Mouse (Mus musculus) right cerebral cortex, postnatal 14 days (tissue): ENCODE measurements around the gene Gngt2.

ENCODE experiments used
- DNase-seq: peaks from one replicate; pipeline ENCODE4 v3.0.0; 2022

Gene Gngt2

DNA sequence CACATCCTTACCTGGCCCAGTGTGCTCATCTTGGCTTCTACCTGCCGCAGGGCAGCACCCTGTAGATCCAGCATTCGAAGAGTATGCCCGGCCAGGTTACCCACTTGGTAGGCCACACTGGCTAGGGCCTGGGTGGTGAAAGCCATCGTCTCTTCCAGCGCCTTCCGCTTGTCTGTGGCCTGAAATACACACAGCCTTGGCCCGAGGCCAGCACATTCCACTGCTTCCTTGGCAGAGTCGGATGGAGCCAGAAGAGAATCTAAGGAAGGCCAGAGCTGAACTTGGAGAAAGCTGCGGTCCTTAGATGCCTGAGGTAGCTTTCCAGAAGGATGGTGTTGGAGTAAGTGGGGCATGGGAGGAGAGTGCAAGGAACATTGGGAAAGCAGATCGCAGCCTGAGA lies at the start of gene Gngt2:
Gene Gngt2 (plus strand): TSS at position 158 of the 400 bp plus-strand sequence.
- peak; percentile 65 for DNase-seq

DNA sequence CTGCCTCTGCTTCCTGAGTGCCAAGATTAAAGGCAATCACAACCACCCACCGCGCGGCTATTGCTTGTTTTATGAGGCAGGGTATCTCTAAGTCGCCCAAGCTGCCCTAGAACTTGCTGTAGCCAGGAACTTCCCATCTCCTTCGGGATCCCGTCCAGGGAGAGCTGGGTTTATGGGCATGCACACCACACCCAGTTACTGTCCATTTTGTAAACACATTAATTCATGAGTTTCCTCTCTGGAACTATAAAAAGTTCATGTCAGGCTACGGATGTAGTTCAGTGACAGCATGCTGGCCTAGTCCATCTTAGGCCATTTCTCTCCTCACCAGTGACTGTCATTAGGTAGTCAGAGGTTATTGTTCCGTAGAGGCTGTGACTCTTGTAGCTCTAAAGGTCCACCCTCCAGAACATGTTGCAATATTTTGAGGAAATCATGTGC lies 47.5 kb upstream of the Gngt2 start:
- DNase-seq = no peak

DNA sequence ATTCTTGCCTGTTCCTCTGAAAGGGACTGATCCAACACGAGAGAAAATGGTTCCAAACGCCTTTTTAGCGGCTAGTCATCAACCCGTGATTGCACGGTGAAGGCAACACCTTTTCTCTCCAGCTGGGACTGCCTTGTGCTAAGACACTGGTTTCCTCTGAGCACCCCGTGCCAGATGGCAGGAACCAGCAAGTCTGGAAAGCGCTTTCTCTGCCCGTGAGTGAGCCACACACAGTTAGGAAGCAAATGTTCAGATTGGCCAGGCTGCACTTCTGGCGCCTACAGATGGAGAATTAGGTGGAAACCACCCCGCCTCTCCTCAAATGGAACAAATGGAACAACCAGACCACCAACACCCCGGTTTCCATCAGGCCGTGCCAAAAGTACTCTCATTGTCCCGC lies 45.2 kb upstream of the Gngt2 start:
- peak; percentile 40 for DNase-seq

DNA sequence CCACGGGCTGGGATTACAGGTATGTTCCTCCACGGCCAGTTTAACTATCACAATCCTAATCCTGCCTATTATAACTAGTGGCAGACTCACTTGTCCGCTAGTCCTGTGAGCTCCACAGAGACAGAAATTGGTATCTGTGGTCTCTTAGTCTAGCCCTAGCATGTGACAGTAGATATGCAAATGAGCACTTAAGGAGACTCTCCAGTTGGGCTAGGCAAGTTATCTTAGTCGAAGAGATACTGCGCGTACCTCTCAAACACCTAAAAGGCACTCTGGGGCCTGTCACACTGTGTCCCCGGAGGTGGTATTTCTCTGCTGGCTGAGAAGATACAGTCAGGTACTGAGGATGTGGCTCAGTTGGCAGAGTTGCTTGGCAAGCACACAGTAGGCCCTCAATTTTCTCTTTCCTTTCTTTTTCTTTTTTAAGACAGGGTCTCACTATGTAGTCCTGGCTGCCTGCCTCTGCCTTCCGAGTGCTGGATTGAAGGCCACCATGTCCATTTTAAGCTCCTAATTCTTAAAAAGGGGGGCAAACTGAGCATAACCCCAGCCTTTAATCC lies 44.0 kb upstream of the Gngt2 start:
- no peak for DNase-seq

DNA sequence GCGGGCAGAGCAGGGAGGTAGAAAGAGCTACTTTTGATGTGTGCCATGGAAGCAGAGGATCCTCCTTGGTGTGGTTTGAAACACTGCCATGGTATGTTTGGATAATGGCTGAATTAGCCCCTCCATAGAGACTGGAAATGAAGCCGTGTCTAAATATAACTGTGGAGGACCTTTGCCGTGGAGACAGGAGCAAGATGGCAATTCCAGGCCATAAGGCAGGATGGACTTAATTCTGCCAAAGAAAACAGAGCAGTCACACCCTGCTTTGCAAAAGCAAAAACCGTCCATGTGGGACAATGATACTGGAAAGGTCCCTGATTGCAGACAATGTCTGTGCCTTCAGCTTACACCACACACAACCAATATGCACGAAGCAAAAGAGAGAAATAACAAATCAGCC lies 42.8 kb upstream of the Gngt2 start:
- DNase-seq = no peak

DNA sequence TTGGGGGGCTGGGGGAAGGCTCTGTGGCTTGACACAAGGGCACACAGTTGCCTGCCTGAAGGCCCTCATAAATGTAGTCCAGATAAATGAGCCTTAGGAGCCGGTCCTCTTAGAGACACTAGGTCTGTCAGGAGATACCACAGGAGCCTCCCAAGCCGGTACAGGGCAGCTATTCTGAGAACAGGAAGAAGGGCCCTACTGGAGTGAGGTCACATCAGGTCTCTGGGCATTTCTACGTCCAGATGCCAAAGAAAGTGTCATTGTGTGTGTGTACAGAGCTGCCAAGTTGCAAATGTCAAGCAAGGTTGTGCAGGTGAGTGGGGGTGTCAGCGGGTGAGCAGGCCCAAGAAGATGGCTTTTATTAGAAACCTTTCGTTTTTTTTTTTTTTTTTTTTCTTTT lies 41.4 kb upstream of the Gngt2 start:
- DNase-seq = no peak

DNA sequence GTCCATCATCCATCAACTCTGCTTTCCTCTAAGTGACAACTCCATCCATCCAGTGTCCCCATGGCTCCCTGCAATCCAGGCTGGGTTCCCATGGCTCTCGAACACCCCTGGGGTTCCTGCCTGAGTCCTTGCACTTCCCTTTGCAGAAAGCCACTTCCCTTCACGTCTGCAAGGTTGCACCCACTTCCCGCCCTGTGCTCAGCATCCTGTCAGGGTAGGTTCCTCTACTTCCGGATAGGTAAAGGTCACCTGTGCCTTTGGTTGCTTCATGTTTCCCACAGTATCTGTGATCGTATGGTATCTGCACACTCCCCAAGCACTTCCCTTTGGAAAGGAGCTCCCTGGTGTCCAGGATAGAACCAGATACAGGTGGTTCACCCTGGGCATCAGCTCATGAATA lies 32.0 kb upstream of the Gngt2 start:
- no peak for DNase-seq

DNA sequence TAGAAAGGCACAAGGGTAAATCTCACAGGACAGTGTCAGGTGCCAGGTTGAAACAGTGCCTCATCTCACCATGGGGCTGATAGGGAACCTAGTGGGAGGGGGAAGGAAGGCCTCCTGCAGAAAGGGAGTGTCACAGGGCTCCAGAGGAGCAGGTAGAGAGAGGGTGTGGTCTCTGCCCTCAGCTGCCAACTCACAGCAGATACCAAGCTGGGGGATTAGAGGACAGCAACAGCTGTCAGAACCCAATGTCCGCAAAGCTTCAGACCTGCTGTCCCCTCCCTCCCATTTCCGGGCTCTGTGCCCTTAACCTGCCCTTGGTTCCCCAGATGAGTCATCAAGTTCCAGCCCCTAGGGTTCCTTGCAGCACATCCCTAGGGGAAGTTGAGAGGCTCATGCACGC lies 31.5 kb upstream of the Gngt2 start:
- DNase-seq = no peak

DNA sequence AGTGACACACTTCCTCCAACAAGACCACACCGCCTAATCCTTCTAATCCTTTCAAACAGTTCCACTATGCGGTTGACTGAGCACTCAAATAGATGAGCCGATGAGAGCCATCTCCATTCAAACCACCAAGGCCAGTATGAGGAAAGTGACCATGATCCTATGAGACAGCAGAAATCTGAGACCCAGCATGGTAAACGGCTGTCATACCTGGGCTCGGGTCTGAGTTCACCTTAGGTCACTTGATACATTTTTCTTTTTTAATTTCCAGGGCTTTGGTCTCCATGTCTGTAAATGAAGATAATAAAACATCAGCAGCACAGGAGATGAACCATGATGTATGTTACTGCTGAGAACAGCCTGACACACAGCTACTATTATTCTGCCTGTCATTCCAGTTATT lies 29.1 kb upstream of the Gngt2 start:
- no peak for DNase-seq

DNA sequence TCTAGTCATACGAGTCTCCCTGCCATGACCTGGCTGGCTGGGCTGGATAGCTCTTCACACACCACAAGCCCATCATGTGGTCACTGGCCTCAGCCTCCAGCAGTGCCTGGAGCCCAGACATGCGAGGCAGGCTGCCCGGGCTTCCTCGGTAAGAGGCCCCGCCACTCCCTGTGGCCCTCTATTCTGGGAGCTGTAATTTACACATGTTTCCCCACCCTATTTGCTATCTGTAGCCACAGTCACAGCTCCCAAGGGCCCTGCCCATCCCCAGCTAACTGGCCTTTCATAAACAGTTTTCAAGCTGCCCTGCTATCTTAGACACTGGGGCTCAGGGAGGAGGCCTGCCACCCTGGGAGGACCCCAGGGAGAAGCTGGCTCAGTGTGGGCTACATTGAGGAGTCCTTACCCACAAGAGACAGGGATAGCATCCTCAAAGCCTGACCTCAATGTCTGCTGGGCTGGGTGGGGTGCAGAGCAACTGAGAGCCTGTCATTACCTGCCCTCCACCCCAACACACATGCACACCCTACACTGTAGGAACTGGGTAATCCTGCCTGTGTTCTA lies 28.5 kb upstream of the Gngt2 start:
- DNase-seq = no peak

DNA sequence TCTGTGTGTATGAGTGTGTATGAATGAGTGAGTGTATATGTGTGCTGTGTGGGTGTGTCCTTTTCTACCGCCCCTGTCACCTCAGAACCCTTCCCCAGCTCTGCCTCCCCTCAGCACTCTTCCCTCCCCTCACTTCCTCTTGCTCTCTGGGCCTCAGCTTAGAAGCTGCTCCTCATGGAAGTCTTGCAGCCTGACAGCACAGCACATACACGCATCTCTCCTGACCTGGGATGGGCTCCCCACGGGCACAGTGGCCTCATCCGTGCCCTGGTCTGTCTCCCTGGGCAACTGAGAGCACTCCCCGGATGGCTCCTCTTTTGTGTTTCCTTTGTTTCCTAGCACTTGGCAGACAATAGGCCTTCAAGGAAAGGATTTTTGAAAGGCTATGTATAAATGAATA lies 27.4 kb upstream of the Gngt2 start:
- DNase-seq = no peak

DNA sequence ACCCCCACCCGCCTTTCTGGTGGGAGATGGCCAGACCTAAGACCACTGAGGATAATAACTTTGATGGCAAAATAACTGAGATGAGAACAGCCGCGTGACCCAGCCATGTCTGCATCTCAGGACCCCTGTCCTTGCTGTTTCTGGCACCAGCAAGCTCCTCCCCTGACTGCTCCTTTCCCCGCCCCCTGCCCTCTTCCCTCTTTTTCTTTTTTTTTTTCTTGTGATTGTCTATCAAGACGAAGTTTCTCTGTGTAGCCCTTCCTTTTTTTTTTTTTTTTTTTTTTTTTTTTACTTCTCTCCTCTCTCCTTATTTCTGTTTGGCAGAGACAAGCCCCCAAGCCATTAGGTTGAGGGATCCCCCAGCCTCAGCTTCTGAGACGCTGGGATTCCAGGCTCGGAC lies 26.2 kb upstream of the Gngt2 start:
- DNase-seq = no peak

DNA sequence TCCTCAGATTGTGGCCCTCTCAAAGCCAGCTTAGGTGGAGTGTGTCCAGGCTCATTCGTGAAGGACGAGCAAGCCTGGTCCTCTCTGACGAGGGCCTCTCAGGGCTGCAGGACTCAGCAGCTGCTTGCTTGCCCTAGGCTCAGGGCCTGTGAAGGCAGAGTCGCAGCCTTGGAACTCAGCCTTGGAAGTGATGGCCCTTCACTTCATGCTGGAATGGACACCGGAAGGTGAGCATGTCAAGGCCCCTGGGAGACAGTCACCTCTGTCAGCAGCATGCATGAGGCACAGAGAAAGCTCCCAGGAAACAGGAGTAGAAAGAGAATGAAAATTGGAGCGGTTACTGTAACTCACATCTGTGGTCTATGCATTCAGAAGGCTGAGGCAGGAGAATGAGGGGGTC lies 25.3 kb upstream of the Gngt2 start:
- no peak for DNase-seq

DNA sequence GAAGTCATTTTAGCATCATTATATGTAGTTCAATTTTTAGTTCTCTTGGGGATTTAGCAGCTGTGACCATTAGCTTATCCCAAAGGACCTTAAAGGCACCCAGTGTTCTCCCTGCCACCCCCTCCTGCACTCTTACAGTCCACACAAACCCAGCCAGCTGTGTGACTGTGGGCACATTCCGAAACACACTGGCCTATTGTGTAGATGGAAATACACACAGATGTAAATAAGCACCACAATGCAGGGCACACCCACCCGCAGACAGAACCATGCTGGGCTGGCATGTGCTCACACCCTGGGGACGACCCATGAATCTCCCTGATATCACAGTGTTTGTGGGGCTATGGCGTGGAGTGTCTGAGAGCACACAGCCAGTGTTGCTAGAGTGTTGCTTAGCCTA lies 24.8 kb upstream of the Gngt2 start:
- DNase-seq = no peak

DNA sequence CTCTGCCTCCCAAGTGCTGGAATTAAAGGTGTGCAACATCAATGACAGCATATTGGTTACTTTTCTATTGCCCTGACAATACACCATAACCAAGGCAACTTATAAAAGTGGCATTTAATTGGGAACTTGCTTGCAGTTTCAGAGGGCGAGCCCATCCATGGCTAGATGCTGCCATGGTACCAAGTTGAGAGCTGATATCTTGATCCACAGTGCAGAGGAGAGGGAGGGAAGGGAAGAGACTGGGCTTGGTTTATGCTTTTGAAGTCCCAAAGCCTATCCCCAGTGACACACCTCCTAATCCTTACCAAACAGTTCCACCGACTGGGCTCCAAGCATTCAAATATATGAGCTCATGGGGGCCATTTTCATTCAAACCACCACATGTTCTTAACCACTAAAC lies 22.9 kb upstream of the Gngt2 start:
- no peak for DNase-seq

DNA sequence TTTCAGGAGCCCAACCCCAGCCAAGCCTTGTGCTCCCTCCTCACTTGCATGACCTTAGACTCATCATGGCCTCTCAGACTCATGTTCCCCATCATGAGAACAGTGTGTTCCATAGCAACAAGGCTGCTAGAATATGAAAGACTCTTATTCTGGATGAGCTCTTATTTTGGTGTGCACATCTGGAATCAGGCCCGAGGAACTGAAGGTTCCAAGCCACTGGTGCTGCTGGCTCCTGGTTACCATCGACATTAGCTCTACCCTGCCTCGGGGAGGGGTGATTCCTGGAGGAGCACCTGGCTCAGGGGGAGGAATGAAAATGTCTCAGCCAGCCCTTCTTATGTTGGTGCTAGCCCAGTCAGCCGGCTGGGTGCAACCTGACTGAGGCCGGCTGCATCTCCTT lies 22.2 kb upstream of the Gngt2 start:
- no peak for DNase-seq

DNA sequence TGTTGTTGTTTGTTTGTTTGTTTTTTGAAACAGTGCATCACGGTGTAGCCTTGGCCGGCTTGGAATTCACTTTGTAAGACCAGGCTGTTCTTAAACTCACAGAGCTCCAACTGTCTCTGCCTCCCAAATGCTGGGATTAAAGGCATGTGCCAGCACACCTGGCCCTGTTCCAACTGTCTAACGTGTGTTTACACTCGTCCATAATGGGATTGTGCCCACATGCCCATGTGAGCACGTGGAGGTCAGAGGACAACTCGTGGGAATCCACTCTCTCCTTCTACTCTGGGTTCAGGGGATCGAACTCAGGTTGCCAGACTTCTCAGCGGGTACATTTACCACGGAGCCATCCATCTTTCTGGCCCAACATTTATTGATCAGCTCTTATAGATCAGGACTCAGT lies 21.6 kb upstream of the Gngt2 start:
- DNase-seq = no peak

DNA sequence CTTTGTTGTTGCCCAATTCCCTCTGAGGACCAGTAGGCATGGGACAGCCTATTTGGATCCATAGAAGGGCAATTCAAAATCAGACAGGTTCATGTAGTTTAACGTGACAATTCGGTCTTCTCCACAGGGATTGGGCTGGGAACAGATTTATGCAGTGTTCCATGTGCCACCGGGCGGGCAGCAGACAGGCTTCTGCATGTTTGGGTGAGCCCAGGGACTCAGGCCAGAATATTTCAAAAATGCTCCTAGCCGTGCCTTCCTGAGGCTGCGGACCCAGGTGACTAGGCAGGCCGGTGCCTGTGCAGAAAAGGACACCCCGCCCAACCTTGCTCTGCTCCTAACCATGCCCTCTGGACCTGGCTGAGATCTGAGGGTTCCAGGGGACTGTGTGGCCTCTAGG lies 17.9 kb upstream of the Gngt2 start:
- no peak for DNase-seq

DNA sequence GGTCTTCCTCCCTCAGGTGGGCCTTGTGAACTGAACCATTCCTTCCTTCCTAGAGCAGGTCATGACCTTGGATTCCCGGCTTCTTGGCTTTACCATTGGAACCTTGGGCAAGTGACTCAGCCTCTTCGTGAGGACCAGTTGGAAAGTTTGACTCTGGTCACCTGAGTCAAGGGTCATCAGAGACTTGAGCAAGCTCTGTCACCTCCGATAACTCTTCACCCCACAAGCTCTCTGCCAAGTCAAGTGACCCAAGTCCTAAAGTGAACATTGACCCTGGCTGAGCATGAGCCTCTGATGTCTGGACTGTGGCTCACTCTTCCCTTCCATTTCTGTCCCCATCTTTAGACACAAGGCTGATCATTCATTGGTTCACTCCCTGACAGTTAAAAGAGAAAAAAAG lies 15.5 kb upstream of the Gngt2 start:
- DNase-seq = no peak

DNA sequence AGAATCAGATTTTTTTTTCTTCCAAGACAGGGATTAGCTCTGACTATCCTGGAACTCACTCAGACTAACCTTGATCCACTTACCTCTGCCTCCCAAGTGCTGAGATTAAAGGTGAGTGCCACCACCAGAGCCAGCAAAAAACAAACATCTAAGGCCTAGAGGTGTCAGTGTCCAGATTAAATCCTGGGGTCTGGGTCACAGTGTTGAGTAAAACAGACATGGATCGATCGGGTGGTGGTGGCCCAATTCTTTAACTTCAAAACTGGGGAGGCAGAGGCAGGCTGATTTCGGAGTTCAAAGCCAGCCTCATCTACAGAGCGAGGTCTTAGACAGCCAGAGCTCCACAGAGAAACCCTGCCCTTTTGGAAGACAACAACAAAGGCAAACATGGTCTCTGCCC lies 14.6 kb upstream of the Gngt2 start:
- DNase-seq = no peak

DNA sequence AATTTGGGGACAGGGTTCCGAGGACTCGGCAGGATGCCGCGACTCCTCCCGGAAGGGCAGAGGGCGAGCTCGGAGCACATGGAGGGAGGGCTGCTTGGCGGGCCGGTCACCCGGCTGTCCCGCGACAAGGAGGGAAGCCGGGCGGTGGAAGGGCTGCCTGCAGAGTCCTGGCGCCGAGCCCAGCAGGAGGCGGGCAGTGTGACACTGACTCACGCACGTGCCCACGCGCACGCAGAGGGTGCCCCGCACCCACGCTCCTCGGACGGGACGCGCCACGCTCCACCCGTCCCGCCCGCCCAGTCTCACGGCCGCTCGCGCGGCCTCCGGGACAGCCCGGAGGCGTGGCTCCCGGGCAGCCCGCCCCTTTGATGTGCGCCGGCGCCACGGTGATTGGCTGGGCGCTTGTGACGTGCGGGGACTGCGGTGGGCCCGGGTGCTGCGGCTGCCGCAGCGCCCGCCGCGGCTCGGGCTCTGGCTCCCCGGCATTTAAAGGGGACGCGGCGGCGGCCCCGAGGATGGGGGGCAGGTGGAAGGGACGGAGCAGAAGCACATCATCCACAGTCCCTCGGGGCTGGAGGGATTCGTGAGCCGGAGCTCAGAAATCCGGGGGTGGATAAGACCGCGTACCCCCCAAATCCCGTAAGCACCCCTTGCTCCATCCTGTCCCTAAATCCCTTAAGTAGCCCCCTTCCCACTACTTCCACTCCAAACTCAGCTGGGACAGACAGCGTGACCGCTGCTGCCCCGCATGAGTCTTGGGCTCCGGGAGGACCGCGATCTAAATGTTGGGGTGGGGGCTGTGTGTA lies 12.7 kb upstream of the Gngt2 start, which contains the start of gene Phospho1:
Gene Phospho1 (plus strand): TSS at position 429 of the 806 bp plus-strand sequence.
- peak; percentile 90 for DNase-seq

DNA sequence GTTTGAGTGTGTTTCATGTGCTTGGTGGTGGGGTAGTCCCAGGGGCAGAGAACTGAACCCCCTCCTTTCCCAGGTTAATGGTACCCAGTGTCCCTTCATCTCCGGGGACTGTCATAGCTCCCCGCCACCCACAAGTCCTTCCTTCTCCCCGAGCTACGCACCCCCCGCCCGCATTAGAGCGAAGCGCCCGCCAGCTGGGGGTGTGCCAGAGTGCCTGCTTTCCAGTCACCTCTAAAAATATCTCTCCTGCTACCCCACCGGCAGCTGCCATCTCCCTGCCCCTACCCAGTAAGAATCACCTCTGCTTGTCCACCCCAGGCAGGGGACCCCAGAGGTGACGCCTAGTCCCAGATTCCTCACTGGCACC lies 12.2 kb upstream of the Gngt2 start:
- DNase-seq = peak; percentile 70

DNA sequence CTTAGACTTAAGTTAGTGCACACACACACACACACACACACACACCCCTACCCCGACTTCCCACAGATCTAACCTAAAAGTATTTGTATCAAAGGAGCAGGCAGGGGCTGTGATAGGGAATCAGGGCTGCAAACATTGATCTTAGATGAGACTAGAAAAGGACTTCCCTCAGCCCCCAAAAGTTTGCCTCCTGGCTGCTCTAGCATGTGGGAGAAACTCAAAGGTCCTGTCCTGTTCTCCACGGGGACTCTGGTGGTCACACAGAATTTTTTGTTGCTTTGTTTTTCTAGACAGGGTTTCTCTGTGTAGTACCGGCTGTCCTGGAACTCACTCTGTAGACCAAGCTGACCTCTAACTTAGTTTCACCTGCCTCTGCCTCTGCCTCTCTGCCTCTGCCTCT lies 11.4 kb upstream of the Gngt2 start:
- no peak for DNase-seq

DNA sequence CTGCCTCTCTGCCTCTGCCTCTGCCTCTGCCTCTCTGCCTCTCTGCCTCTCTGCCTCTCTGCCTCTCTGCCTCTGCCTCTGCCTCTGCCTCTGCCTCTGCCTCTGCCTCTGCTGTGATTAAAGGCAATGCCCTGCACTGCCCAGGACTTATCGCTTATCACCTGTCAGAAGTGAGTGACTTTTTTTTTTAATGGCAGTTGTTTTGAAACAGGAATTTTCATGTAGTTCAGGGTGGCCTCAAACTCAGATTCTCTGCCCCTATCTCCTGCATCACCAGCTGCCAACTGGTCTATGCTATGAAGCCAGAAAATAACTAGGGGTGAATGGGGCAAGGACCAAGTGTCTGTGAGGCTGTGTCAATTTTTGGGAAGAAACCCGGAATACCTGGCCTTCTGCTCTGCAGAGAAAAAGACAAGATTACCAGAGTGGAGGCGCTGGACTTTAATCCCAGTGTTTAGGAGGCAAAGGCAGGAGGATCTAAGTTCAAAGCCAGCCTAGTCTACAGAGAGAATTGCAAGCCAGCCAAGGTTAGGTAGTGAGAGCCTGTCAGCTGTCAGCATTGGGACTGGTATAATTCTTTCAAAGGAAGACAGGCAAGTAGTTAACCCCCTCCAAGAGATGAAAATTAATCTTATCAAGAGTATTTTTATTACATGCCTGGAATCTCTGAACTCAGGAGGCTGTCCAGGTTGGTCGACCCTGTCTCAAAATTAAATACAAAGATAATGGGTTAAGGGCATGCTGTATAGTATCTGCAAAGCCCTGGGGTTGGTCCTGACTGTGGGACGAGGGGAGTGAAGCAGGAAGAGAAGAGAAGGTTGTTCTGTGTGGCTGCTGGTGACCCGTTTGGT lies 10.5 kb upstream of the Gngt2 start:
- DNase-seq = no peak
